Mouse (Mus musculus) myocyte (in vitro differentiated cells): ENCODE data around the gene Cebpg.

Source experiments
- CEBPB ChIP-seq: IDR thresholded peaks from 2 replicates; pipeline ENCODE4 v1.6.1; 2011; ENCODE audit warnings: mild to moderate bottlenecking, moderate library complexity; ENCODE audit not compliant: poor library complexity, insufficient read depth, severe bottlenecking
- E2F4 ChIP-seq: IDR thresholded peaks from one replicate; pipeline ENCODE4 v1.6.1; 2011; ENCODE audit warnings: mild to moderate bottlenecking, control low read depth, moderate library complexity; ENCODE audit not compliant: insufficient read depth
- MAX ChIP-seq: IDR thresholded peaks from one replicate; pipeline ENCODE4 v1.6.1; 2011; ENCODE audit warnings: low read depth, mild to moderate bottlenecking, control low read depth
- MYOD1 ChIP-seq, 3 experiments: IDR thresholded peaks; one replicate each; pipeline ENCODE4 v1.6.1; 2011; ENCODE audit warnings: control low read depth in 2 of 3, low read depth in 2 of 3, mild to moderate bottlenecking in 2 of 3, moderate library complexity in 1 of 3; ENCODE audit not compliant: insufficient read length in 2 of 3, control insufficient read depth in 1 of 3
- MYOG ChIP-seq, 3 experiments: IDR thresholded peaks; one replicate each; pipeline ENCODE4 v1.6.1; 2011; ENCODE audit warnings: control low read depth in 2 of 3, low read depth in 2 of 3, mild to moderate bottlenecking in 2 of 3; ENCODE audit not compliant: insufficient read length in 2 of 3, control insufficient read depth in 1 of 3, insufficient read depth in 1 of 3
- POLR2A ChIP-seq: IDR thresholded peaks from one replicate; pipeline ENCODE4 v1.6.1; 2011; ENCODE audit warnings: low read depth, mild to moderate bottlenecking, control low read depth, moderate library complexity; ENCODE audit not compliant: insufficient read length
- POLR2AphosphoS2 ChIP-seq: IDR thresholded peaks from one replicate; pipeline ENCODE4 v1.6.1; 2011; ENCODE audit warnings: low read depth, control low read depth; ENCODE audit not compliant: insufficient read length
- REST ChIP-seq: IDR thresholded peaks from one replicate; pipeline ENCODE4 v1.6.1; 2011; ENCODE audit warnings: mild to moderate bottlenecking, control low read depth, moderate library complexity; ENCODE audit not compliant: insufficient read depth, insufficient read length
- SRF ChIP-seq: IDR thresholded peaks from one replicate; pipeline ENCODE4 v1.6.1; 2011; ENCODE audit warnings: low read depth; ENCODE audit not compliant: control insufficient read depth, insufficient read length
- TCF12 ChIP-seq: IDR thresholded peaks from one replicate; pipeline ENCODE4 v1.6.1; 2011; ENCODE audit warnings: mild to moderate bottlenecking, control low read depth; ENCODE audit not compliant: poor library complexity, insufficient read depth, severe bottlenecking
- TCF3 ChIP-seq: IDR thresholded peaks from one replicate; pipeline ENCODE4 v1.6.1; 2011; ENCODE audit warnings: low read depth, control low read depth; ENCODE audit not compliant: insufficient read length
- USF1 ChIP-seq: IDR thresholded peaks from one replicate; pipeline ENCODE4 v1.6.1; 2011; ENCODE audit warnings: low read depth, mild to moderate bottlenecking, control low read depth, moderate library complexity

DNA sequence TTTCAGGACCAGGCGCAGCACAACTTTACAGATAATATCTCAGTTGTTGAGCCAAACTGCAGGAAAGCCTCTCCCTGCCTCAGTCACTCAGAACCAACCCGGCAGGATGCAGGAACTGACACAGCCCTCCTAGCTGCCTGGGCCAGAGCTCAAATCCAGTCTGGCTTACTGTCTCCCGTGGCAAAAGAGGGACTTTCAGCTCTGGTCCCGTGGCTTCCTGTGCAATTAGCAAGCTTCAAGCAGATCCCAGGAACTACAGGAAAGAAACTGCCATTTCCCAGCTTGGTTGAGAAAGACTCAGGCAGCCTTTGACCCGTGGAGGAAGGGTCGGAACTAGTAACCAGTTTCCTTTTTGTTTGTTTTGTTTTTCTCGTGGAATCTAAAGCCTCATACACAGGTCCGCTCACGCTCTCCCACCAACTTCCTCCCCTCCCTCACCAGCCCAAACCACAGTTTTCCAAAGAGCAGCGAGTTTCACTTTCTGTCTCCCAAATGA, 24.5 kb upstream of the Cebpg start:
- TF ChIP-seq CEBPB (no peak), REST (no peak), E2F4 (no peak), MAX (no peak), POLR2A (no peak), SRF (no peak), USF1 (no peak), POLR2AphosphoS2 (no peak), MYOG (IDR thresholded peaks at IDR 0.05; ENCODE audit: control insufficient read depth in 1 of 3, insufficient read depth in 1 of 3, insufficient read length in 2 of 3, low read depth in 2 of 3) (no peak), MYOD1 (IDR thresholded peaks at IDR 0.05; ENCODE audit: control insufficient read depth in 1 of 3, insufficient read length in 2 of 3, low read depth in 2 of 3) (no peak), TCF12 (no peak), TCF3 (no peak)
